Mouse (Mus musculus): ENCODE measurements around the gene Garnl3. TPM values are rescaled to one million over a fixed set of nuclear protein-coding genes. Genes with fewer than 3 reads are reported as not detected.

The Garnl3 gene
- total and polyA plus RNA-seq, 3 experiments = 0.08 to 0.19 TPM; not detected in 1

GRCm38 (mm10) chr2:33179930-33180630 lies 48.6 kb upstream of the Garnl3 start (continued):
- TF ChIP-seq EP300 (IDR thresholded peaks at IDR 0.05; ENCODE audit: low read length) (no peak), GABPA (IDR thresholded peaks at IDR 0.05; ENCODE audit: insufficient replicate concordance, low read depth, low read length) (no peak), RCOR1 (conservative IDR thresholded peaks at IDR 0.05; ENCODE audit: low read depth, low read length) (no peak), MAZ (IDR thresholded peaks at IDR 0.05; ENCODE audit: low read depth, low read length) (no peak), SIN3A (IDR thresholded peaks at IDR 0.05; ENCODE audit: low read length) (peak; percentile 31; the same call in 1 of the 2 replicates), ZC3H11A (IDR thresholded peaks at IDR 0.05; ENCODE audit: low read depth, low read length) (no peak), RAD21 (IDR thresholded peaks at IDR 0.05; ENCODE audit: low read depth, low read length) (no peak), ZKSCAN1 (IDR thresholded peaks at IDR 0.05; ENCODE audit: borderline replicate concordance, low read depth, low read length) (no peak), KAT2A (IDR thresholded peaks at IDR 0.05; ENCODE audit: insufficient replicate concordance, low read length) (no peak), MAX (IDR thresholded peaks at IDR 0.05; ENCODE audit: low read length) (peak; percentile 97)

GRCm38 (mm10) chr2:33179171-33179929 lies 47.9 kb upstream of the Garnl3 start:
- H3K36me3 ChIP-seq (replicated peaks in 1 of 2; ENCODE audit: control insufficient read depth in 1 of 2, insufficient read depth in 1 of 2, low read length in 1 of 2) = no peaks in the 10 kb centered on the region
- in situ Hi-C loops (cut with MboI; ENCODE audit: low pct_ligation_motif_present, low pct_unique_long_range_greater_than_20kb, low sequenced_read_pairs) = no loop called here
- H3K27me3 ChIP-seq (replicated peaks) = no peaks in the 10 kb centered on the region

More at GRCm38 (mm10) chr2:33179171-33179929, 47.9 kb upstream of the Garnl3 start:
- Histone ChIP-seq H3K4me1 (ENCODE audit: control insufficient read depth in 1 of 2, insufficient read depth in 2 of 2) (peaks cover 27 to 41% of the 10 kb centered on the region in 2 experiments), H3K4me2 (ENCODE audit: insufficient read depth, low read depth, poor library complexity, severe bottlenecking) (0 out of 2 replicates have a peak overlapping the region, but pooled peaks have one; percentile 21), H3K9me3 (replicated peaks; ENCODE audit: low read length) (no peaks in the 10 kb centered on the region), H3K4me3 (replicated peaks in 1 of 3; ENCODE audit: low read depth in 2 of 3, low read length in 2 of 3, poor library complexity in 1 of 3) (no peak overlapping the region), H3K79me2 (replicated peaks; ENCODE audit: control insufficient read depth, extremely low read depth, insufficient read depth, poor library complexity, severe bottlenecking) (no peaks in the 10 kb centered on the region), H3K27ac (ENCODE audit: insufficient read depth, low read depth) (no peak overlapping the region), H3K9ac (ENCODE audit: insufficient read depth, low read depth) (no peak overlapping the region)
- dilution Hi-C loops (cut with MboI; ENCODE audit: extremely low pct_ligation_motif_present, extremely low pct_unique_long_range_greater_than_20kb, low sequenced_read_pairs) = no loop called here
- TF ChIP-seq TBP (conservative IDR thresholded peaks at IDR 0.05; ENCODE audit: low read depth, low read length) (no peak), CTCF (conservative IDR thresholded peaks at IDR 0.05 in 1 of 2, IDR thresholded peaks at IDR 0.05 in 1 of 2; ENCODE audit: low read depth in 2 of 2, low read length in 2 of 2) (no peak), GABPA (IDR thresholded peaks at IDR 0.05; ENCODE audit: insufficient replicate concordance, low read depth, low read length) (no peak), MEF2A (IDR thresholded peaks at IDR 0.05; ENCODE audit: borderline replicate concordance, low read depth, low read length) (no peak; the same call in 1 of the 2 replicates), CHD1 (IDR thresholded peaks at IDR 0.05; ENCODE audit: low read depth, low read length) (no peak), MYC (IDR thresholded peaks at IDR 0.05; ENCODE audit: low read depth, low read length) (no peak), ZNF384 (IDR thresholded peaks at IDR 0.05; ENCODE audit: low read depth, low read length) (no peak), SMC3 (IDR thresholded peaks at IDR 0.05; ENCODE audit: low read depth, low read length) (no peak), POLR2AphosphoS2 (IDR thresholded peaks at IDR 0.05; ENCODE audit: low read depth, low read length) (no peak), ETS1 (conservative IDR thresholded peaks at IDR 0.05; ENCODE audit: low read depth, low read length) (peak; percentile 72), MAFK (IDR thresholded peaks at IDR 0.05; ENCODE audit: insufficient replicate concordance, low read length) (no peak), ZMIZ1 (IDR thresholded peaks at IDR 0.05; ENCODE audit: low read depth, low read length) (no peak), JUN (IDR thresholded peaks at IDR 0.05; ENCODE audit: insufficient read depth, low read depth, low read length) (peak; percentile 48; the same call in 1 of the 2 replicates), CHD2 (IDR thresholded peaks at IDR 0.05; ENCODE audit: low read length) (no peak), KAT2A (IDR thresholded peaks at IDR 0.05; ENCODE audit: insufficient replicate concordance, low read length) (no peak), TCF12 (IDR thresholded peaks at IDR 0.05; ENCODE audit: low read depth, low read length) (no peak), USF1 (IDR thresholded peaks at IDR 0.05; ENCODE audit: low read depth, low read length) (no peak)
- DNase-seq (ENCODE audit: extremely low read depth) = peak; percentile 23

Measured in CH12.LX (cell line).